Mouse (Mus musculus) limb, embryonic 11.5 days (tissue): ENCODE measurements around the gene Ccm2l. TPM values are rescaled to one million over a fixed set of nuclear protein-coding genes. Genes with fewer than 3 reads are reported as not detected.

Experiments used
- ATAC-seq: fragments of 200-750 bp; cut with Nextera tagmentation; 2 replicates; pipeline ENCODE4 v1.8.0; 2017; ENCODE audit warnings: low read depth; ENCODE audit not compliant: insufficient number of reproducible peaks, low FRiP score, low TSS enrichment
- DNase-seq: peaks from one replicate; pipeline ENCODE4 v3.0.0-alpha.2; 2015; ENCODE audit warnings: low spot score
- H3K27ac ChIP-seq: fragments of 300-500 bp; sonication (generic); replicated peaks from 2 replicates; pipeline ENCODE4 v1.5.1; 2014; ENCODE audit warnings: low read depth, mild to moderate bottlenecking, low read length
- H3K27me3 ChIP-seq: fragments of 300-500 bp; sonication (generic); 2 replicates; pipeline ENCODE4 v1.6.1; 2014; ENCODE audit warnings: mild to moderate bottlenecking, low read length, mixed read lengths; ENCODE audit not compliant: control insufficient read depth, insufficient read depth
- H3K36me3 ChIP-seq: fragments of 300-500 bp; sonication (generic); 2 replicates; pipeline ENCODE4 v1.6.1; 2014; ENCODE audit warnings: mild to moderate bottlenecking, low read length, moderate library complexity, mixed read lengths; ENCODE audit not compliant: control insufficient read depth, insufficient read depth
- H3K4me1 ChIP-seq: fragments of 300-500 bp; sonication (generic); 2 replicates; pipeline ENCODE4 v1.6.1; 2014; ENCODE audit warnings: low read length, mixed read lengths; ENCODE audit not compliant: control insufficient read depth, insufficient read depth
- H3K4me2 ChIP-seq: fragments of 300-500 bp; sonication (generic); 2 replicates; pipeline ENCODE4 v1.6.1; 2014; ENCODE audit warnings: low read depth, mild to moderate bottlenecking, moderate library complexity; ENCODE audit not compliant: severe bottlenecking
- H3K4me3 ChIP-seq: fragments of 300-500 bp; sonication (generic); 2 replicates; pipeline ENCODE4 v1.5.1; 2014; ENCODE audit warnings: low read depth, low read length
- H3K9ac ChIP-seq: fragments of 300-500 bp; sonication (generic); 2 replicates; pipeline ENCODE4 v1.6.1; 2014; ENCODE audit warnings: mild to moderate bottlenecking, low read length
- H3K9me3 ChIP-seq: fragments of 300-500 bp; sonication (generic); 2 replicates; pipeline ENCODE4 v1.6.1; 2016; ENCODE audit warnings: low read length; ENCODE audit not compliant: control insufficient read depth
- WGBS: fragments of 180-500 bp; shearing (Covaris S2); extraction: QIAGEN DNeasy Blood & Tissue Kit; methylation state at CpG from one replicate; pipeline ENCODE4 v1.1.7; 2014; 5-methylcytosine and 5-hydroxymethylcytosine counted together
- polyA plus RNA-seq: library from polyadenylated mRNA; unstranded; fragments of >200 nt; fragmentation: Nextera tagmentation; extraction: Ambion mirVana; gene quantifications from 2 replicates; pipeline ENCODE4 v1.2.1, GENCODE M21; 2014

Ccm2l gene
- polyA plus RNA-seq, 1 experiment from 2014 or later, result 1.4 TPM

DNA sequence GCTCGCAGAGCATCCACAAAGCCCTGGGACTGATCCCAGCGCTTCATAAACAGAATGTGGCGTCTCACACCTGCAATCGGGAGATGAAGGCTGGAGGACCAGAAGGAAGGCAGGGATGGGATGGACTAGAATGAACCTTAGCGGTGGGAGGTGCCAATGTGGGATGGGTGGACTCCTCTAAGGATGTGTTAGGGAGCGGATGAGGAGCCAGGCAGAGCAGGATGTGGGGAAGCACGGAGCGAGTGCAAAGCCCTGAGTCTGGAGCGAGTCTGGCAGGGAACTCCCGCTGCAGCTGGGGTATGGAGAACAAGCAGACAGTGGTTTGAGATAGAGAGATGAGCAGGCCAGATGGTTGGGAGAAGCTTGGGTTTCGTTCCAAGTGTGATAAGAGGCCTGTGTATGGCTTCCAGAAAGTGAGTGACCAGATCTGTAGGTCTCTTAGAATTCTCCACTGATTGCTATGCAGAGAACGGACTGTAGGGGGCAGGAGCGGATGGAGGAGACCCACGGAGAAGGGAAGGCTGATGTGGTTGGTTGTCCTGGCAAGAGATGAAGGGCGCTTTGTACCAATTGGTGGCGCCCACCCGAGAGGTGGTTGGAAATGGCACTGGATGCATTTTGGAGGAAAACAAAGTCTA is 17.8 kb upstream of the Ccm2l start:
- Histone ChIP-seq H3K27ac (no peak overlapping the region), H3K27me3 (peaks cover 16% of the 10 kb centered on the region), H3K4me2 (no peak overlapping the region), H3K9me3 (no peaks in the 10 kb centered on the region), H3K4me1 (no peaks in the 10 kb centered on the region), H3K4me3 (no peak overlapping the region), H3K36me3 (no peaks in the 10 kb centered on the region), H3K9ac (no peak overlapping the region)
- ATAC-seq, result no peak
- peak; percentile 67 for DNase-seq
- WGBS, result 44% methylated on average over 17 of the region's 17 CpGs

DNA sequence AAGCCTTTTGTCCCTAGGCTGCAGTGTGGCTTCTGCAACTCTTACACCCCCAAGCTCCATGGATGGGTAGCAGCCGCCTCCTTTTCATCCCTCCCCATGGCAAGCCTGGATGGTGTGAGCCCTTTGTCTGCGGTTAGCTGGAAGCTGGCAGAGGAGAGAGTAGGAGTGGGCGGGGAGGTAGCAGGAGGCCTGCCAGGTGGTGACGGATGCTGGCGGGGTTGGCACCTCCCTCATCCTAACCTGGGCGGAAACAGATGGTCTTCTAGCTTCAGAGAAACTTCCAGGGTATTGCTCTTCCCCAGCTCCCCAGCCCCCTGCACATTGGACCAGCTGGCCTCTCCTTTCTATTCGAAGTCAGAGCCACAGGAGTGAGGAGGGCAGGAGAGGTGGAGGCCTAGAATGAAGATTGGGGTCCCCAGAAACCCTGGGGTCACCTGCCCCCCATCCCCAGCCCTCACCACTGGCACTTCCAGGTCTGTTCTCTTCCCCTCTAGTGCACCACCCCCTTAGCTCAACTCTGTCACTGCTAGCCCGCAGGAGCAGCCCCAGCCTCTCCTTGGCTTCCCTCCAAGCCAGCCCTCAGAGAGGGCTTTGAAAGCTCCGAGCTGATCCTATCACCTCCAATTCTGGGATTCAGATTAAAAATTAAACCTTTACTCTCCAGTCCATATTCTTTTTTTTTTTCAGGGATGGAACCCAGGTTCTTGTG is 16.3 kb upstream of the Ccm2l start:
- DNase-seq (no peak), ATAC-seq (no peak)
- H3K4me3 ChIP-seq, result no peak overlapping the region
- no peak overlapping the region for H3K27ac ChIP-seq
- H3K9ac ChIP-seq, result no peak overlapping the region
- H3K4me1 ChIP-seq, result no peaks in the 10 kb centered on the region
- 35% methylated on average over 9 of the region's 9 CpGs for WGBS
- H3K36me3 ChIP-seq, result no peaks in the 10 kb centered on the region
- peaks cover 20% of the 10 kb centered on the region for H3K27me3 ChIP-seq
- H3K4me2 ChIP-seq, result no peak overlapping the region
- no peaks in the 10 kb centered on the region for H3K9me3 ChIP-seq

DNA sequence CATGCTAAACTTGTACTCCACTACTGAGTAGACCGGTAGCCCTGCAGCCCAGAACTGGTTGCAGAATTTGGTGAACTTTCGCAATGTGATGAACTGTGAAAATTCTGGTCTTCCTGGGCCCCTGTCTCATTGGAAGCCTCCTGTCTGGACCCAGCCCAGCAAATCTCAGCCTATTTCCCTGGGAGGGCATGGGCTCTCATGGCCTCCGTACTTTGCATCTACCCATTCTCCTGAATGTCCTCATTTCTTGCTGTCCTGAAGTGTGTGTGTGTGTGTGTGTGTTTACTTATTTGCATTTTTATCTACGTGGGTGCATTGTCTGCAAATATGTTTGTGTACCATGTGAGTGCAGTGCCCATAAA is 15.8 kb upstream of the Ccm2l start:
- Histone ChIP-seq H3K4me2 (no peak overlapping the region), H3K4me1 (no peaks in the 10 kb centered on the region), H3K4me3 (no peak overlapping the region), H3K9ac (no peak overlapping the region), H3K9me3 (no peaks in the 10 kb centered on the region), H3K27ac (no peak overlapping the region), H3K36me3 (no peaks in the 10 kb centered on the region), H3K27me3 (peaks cover 20% of the 10 kb centered on the region)
- ATAC-seq (no peak), DNase-seq (no peak)
- 87% methylated on average over 4 of the region's 4 CpGs for WGBS

DNA sequence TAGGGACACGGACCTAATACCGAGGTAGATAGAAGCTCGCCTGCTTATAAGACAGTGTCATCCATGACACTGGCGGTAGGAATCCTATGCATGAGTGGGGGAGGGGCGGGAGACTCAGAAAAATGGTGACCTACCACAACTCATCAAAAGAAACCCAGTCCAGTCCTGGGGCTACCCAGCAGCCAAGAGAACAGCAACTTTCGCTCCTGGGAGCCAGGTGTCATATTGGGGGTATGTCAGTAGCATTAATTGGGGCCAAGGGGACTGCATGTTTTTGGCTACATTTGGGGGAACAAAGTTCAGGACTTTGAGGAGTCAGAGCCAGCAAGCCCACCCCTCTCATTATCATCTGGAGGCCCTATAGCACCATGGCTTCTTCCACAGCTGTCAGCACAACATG is 14.7 kb upstream of the Ccm2l start:
- Histone ChIP-seq H3K4me2 (no peak overlapping the region), H3K27me3 (peaks cover 20% of the 10 kb centered on the region)

DNA sequence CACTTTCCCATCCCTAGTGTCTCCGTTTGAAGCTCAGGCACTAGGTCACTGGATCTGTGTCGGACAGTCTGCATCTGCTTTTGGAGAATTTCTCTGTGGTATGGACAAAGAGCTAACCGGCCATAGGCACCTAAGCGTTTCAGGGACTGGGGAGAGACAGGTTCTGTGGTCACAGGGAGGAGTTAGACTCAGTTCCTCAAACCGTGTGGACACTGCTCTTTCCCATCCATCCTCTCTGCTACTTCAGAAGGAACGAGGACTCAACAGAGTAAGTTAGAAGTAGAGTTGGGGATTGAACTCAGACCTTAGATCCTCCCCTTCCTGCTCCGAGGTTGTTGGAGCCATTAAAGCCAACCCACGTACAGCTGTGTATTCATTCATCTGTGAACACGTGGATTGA is 14.2 kb upstream of the Ccm2l start:
- Histone ChIP-seq H3K9me3 (no peaks in the 10 kb centered on the region), H3K9ac (no peak overlapping the region), H3K4me2 (no peak overlapping the region), H3K4me3 (no peak overlapping the region), H3K27ac (no peak overlapping the region), H3K36me3 (no peaks in the 10 kb centered on the region), H3K27me3 (peaks cover 20% of the 10 kb centered on the region), H3K4me1 (no peaks in the 10 kb centered on the region)
- DNase-seq, result no peak
- ATAC-seq, result no peak
- 75% methylated on average over 9 of the region's 9 CpGs for WGBS

More for the DNA sequence above, 14.7 kb upstream of the Ccm2l start:
- WGBS, result 81% methylated on average over 6 of the region's 6 CpGs
- ATAC-seq (no peak), DNase-seq (no peak)
- H3K9ac ChIP-seq, result no peak overlapping the region
- no peaks in the 10 kb centered on the region for H3K4me1 ChIP-seq
- H3K36me3 ChIP-seq, result no peaks in the 10 kb centered on the region
- no peaks in the 10 kb centered on the region for H3K9me3 ChIP-seq
- no peak overlapping the region for H3K4me3 ChIP-seq
- H3K27ac ChIP-seq, result no peak overlapping the region

DNA sequence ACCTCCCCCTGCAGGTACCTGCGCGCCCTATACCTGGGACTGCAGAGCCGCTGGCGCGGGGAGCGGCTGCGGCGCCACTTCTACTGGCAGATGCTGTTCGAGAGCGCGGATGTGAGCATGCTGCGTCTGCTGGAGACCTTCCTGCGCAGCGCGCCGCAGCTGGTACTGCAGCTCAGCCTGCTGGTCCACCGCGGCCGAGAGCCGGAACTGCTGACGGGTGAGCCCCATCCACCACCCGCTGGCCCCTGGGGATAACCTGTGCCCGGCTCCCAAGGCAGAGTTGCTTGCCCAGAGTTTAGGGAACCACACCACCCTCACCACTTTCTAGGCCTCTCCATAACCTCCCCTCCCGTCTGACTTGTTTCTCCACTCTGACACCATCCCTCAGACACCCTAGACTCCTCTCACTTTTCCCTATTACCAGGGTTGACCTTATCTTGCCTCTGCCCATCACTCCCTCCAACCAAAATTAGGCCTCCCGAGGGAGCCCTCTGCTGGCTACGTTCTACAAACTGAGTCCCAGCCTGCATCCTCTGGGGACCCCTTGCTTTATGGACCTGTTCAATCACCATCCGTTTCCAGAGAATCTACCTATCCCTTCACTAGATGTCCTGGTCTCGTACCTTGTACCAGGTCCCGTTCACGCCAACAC is 12.9 kb upstream of the Ccm2l start:
- H3K27me3 ChIP-seq, result peaks cover 20% of the 10 kb centered on the region

DNA sequence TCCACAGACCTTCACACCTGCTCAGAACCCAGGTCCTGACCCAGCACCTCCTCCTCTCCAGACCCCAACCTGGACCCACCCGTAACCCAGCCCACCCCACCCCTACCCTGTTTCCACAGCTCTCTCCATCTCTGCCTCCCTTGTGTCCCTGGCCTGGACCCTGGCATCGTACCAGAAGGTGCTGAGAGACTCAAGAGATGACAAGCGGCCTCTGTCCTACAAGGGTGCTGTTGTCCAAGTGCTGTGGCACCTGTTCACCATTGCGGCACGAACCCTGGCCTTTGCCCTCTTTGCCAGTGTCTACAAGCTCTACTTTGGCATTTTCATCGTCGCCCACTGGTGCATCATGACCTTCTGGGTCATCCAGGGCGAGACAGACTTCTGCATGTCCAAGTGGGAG is 11.9 kb upstream of the Ccm2l start:
- H3K27ac ChIP-seq, result no peak overlapping the region
- ATAC-seq, result no peak
- peaks cover 20% of the 10 kb centered on the region for H3K27me3 ChIP-seq
- H3K9ac ChIP-seq, result no peak overlapping the region
- H3K4me2 ChIP-seq, result no peak overlapping the region
- no peak for DNase-seq
- no peaks in the 10 kb centered on the region for H3K36me3 ChIP-seq
- no peaks in the 10 kb centered on the region for H3K9me3 ChIP-seq
- no peaks in the 10 kb centered on the region for H3K4me1 ChIP-seq
- no peak overlapping the region for H3K4me3 ChIP-seq
- 89% methylated on average over 8 of the region's 8 CpGs for WGBS

More for the DNA sequence above, 12.9 kb upstream of the Ccm2l start:
- Histone ChIP-seq H3K4me1 (no peaks in the 10 kb centered on the region), H3K9ac (no peak overlapping the region), H3K36me3 (no peaks in the 10 kb centered on the region), H3K4me3 (no peak overlapping the region), H3K4me2 (no peak overlapping the region), H3K9me3 (no peaks in the 10 kb centered on the region), H3K27ac (no peak overlapping the region)
- DNase-seq (no peak), ATAC-seq (no peak)
- 6% methylated on average over 30 of the region's 30 CpGs for WGBS

DNA sequence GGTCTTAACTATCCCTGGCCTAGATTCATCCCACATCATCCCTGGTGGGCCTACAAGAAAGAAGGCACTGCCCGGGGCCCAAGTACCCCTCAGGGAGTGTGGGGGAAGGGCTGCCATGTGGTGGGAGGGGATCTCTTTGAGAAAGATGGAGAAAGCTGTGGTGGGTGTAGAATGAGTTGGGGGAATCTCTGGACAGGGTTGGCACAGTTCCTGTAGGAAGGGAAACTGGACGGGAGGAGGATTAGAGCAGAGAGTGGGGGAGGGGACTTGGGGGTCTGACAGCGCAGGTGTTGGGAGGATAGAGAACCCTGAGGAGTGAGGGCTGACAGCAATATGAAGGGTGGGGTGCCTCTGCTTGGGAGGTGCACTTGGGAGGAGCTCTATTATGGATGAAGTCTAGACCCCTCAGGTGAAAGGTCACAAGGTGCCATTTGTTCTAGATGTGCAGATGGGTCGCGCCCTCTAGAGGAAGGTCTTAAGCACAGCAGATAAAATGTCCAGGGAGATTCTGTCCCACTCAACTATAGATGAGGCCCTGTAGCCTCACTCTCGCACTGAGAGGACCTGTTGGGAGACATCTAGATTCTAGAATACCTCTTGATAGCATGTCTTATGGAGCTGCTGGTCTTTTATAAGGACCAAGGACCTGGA is 10.4 kb upstream of the Ccm2l start:
- DNase-seq, result no peak
- no peak overlapping the region for H3K9ac ChIP-seq
- no peak for ATAC-seq
- no peak overlapping the region for H3K27ac ChIP-seq
- H3K4me2 ChIP-seq, result no peak overlapping the region
- H3K27me3 ChIP-seq, result peaks cover 20% of the 10 kb centered on the region
- no peaks in the 10 kb centered on the region for H3K4me1 ChIP-seq
- H3K36me3 ChIP-seq, result no peaks in the 10 kb centered on the region
- no peak overlapping the region for H3K4me3 ChIP-seq
- H3K9me3 ChIP-seq, result no peaks in the 10 kb centered on the region
- 51% methylated on average over 6 of the region's 6 CpGs for WGBS
